Mouse (Mus musculus) heart, adult 2 months (tissue): ENCODE data around the gene Birc5.

Source experiments
- CTCF ChIP-seq: fragments of 200-600 bp; IDR thresholded peaks from 2 replicates; pipeline ENCODE4 v1.8.1; 2022; ENCODE audit warnings: antibody characterized with exemption, mild to moderate bottlenecking, moderate library complexity
- EP300 ChIP-seq: fragments of 200-500 bp; IDR thresholded peaks from 2 replicates; pipeline ENCODE4 v1.6.1; 2011; ENCODE audit warnings: low read depth, low read length, control low read depth; ENCODE audit not compliant: insufficient read depth
- POLR2A ChIP-seq: fragments of 200-500 bp; IDR thresholded peaks from 2 replicates; pipeline ENCODE4 v1.6.1; 2011; ENCODE audit warnings: mild to moderate bottlenecking, low read depth, low read length, control low read depth; ENCODE audit not compliant: insufficient read depth

DNA sequence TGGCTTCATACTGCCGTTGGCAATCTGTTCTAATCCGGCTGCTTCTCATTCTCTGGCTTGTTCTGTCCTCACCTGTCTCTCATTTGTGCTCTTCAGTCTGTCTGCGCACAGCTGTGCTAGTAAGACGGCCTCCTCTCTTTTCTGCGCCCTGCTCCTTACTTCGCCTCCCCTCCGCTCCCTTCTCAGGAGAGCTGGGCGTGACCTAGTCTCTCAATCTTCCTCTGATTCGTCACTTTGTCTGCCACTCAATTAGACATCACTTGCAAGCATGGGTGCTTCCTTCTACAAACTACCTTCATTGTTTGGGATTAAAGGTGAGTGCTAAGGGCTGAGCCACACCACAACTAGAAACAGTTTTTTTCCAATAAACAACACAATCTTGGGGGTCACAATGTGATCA lies 5.2 kb downstream of the Birc5 start:
- no peak for TF ChIP-seq CTCF
- TF ChIP-seq POLR2A: no peak
- TF ChIP-seq EP300: no peak
